Mouse (Mus musculus): ENCODE data around the gene Rbm19. TPM values are rescaled to one million over a fixed set of nuclear protein-coding genes. Genes with fewer than 3 reads are reported as not detected.
A peak's percentile ranks its signal among the peaks of the same experiment; 100 is the strongest.

Gene Rbm19
- polyA plus RNA-seq, 1 experiment from 2014 or later = 37.5 TPM

DNA sequence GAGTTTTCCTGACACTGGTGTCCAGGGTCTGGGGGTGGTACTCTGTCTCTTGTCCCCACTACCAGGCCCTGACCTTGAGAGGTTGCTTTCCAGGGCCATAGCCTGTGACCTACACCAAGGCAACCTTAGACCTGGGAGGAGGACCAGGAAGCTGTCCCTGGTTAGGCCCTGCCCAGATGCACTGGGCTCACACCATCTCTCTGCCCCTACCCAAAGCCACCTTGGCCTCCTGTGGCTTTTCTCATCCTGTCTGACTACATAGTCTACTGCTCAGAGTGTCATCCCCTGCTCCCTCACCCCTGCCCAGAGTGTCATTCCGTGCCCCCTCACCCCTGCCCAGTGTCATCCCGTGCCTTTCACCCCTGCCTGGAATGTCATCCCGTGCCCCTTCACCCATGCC lies 19.6 kb downstream of the Rbm19 start:
- Histone ChIP-seq H3K27me3 (replicated peaks; ENCODE audit: low read depth, poor library complexity, severe bottlenecking) (no peaks in the 10 kb centered on the region), H3K9me3 (no peaks in the 10 kb centered on the region), H3K4me1 (peaks cover 14% of the 10 kb centered on the region), H3K27ac (replicated peaks) (peak overlapping the region; percentile 65), H3K36me3 (replicated peaks) (peaks cover 80% of the 10 kb centered on the region), H3K4me3 (no peak overlapping the region)
- DNase-seq (ENCODE audit: low spot score) = no peak
- 68% methylated on average over 3 of the region's 3 CpGs for WGBS

GRCm38 (mm10) chr5:120136236-120136675 lies 20.0 kb downstream of the Rbm19 start:
- no peak for DNase-seq (ENCODE audit: low spot score)
- Histone ChIP-seq H3K27ac (replicated peaks) (peak overlapping the region; percentile 65; the same call in 1 of the 2 replicates), H3K4me3 (no peak overlapping the region), H3K27me3 (replicated peaks; ENCODE audit: low read depth, poor library complexity, severe bottlenecking) (no peaks in the 10 kb centered on the region), H3K36me3 (replicated peaks) (peaks cover 80% of the 10 kb centered on the region), H3K9me3 (no peaks in the 10 kb centered on the region), H3K4me1 (peaks cover 10% of the 10 kb centered on the region)
- 50% methylated on average over 10 of the region's 10 CpGs for WGBS

DNA sequence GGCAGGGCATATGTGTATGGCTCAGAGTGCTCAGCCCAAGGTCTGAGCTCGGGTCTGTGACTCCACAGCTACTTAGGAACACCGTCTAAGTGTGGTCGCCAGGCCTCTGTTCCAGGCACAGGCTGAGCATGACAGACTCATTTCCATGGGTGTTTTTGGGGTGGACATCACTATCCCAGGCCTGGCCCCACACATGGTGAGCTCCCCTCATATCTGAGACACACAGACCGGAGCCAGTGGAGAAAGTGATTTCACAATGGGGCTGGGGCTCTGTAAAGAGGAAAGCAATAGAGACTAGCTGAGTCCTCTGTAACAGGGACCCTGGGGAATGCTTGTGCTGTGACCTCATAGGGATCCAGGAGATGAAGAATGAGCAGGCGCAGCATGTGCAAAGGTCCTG lies 20.8 kb downstream of the Rbm19 start:
- 90% methylated on average over 5 of the region's 5 CpGs for WGBS
- DNase-seq (ENCODE audit: low spot score) = no peak
- Histone ChIP-seq H3K9me3 (no peaks in the 10 kb centered on the region), H3K36me3 (replicated peaks) (peaks cover 80% of the 10 kb centered on the region), H3K4me1 (peaks cover 9% of the 10 kb centered on the region), H3K27ac (replicated peaks) (peak overlapping the region; percentile 65; the same call in 1 of the 2 replicates), H3K4me3 (no peak overlapping the region), H3K27me3 (replicated peaks; ENCODE audit: low read depth, poor library complexity, severe bottlenecking) (no peaks in the 10 kb centered on the region)

- Histone ChIP-seq H3K4me3 (peak overlapping the region; percentile 21; the same call in 1 of the 2 replicates), H3K36me3 (replicated peaks) (peaks cover 80% of the 10 kb centered on the region), H3K9me3 (no peaks in the 10 kb centered on the region), H3K27me3 (replicated peaks; ENCODE audit: low read depth, poor library complexity, severe bottlenecking) (no peaks in the 10 kb centered on the region), H3K27ac (replicated peaks) (peak overlapping the region; percentile 20), H3K4me1 (peaks cover 9% of the 10 kb centered on the region)
- whole genome bisulfite sequencing = 96% methylated on average over 1 of the region's 1 CpGs
- DNase-seq (ENCODE audit: low spot score) = no peak
These were observed 21.6 kb downstream of the Rbm19 start for GRCm38 (mm10) chr5:120137846-120138245.

- Histone ChIP-seq H3K36me3 (replicated peaks) (peaks cover 80% of the 10 kb centered on the region), H3K9me3 (no peaks in the 10 kb centered on the region), H3K27ac (replicated peaks) (peak overlapping the region; percentile 20), H3K4me1 (peaks cover 9% of the 10 kb centered on the region), H3K4me3 (0 out of 2 replicates have a peak overlapping the region, but pooled peaks have one; percentile 21), H3K27me3 (replicated peaks; ENCODE audit: low read depth, poor library complexity, severe bottlenecking) (no peaks in the 10 kb centered on the region)
- DNase-seq (ENCODE audit: low spot score) = no peak
- WGBS = 88% methylated on average over 3 of the region's 3 CpGs
These were observed 22.1 kb downstream of the Rbm19 start for GRCm38 (mm10) chr5:120138406-120138805.

DNA sequence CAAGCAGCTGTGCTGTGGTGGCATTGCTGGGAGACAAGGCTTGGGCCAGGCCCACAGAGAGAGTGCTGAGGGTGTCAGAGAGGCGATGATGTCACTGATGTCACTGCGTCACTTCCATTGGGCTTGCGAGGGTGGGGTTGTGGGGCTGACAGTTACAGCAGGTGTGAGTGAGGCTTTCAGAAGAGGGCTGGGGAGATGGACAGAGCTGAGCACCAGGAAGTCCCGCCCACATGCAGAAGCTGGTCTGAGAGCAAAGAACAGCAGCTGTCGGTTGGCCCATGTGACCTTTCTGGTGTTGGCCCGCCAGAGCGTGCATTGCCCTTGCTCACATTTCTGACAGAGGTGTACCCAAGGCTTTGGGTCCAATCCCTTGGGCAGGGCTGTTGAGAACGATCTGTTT lies 23.0 kb downstream of the Rbm19 start:
- no peak overlapping the region for H3K4me3 ChIP-seq
- peaks cover 81% of the 10 kb centered on the region for H3K36me3 ChIP-seq (replicated peaks)
- H3K9me3 ChIP-seq = no peaks in the 10 kb centered on the region
- H3K27ac ChIP-seq (replicated peaks) = no peak overlapping the region
- H3K4me1 ChIP-seq = peaks cover 9% of the 10 kb centered on the region
- DNase-seq (ENCODE audit: low spot score) = peak; percentile 21
- 64% methylated on average over 8 of the region's 8 CpGs for WGBS
- H3K27me3 ChIP-seq (replicated peaks; ENCODE audit: low read depth, poor library complexity, severe bottlenecking) = no peaks in the 10 kb centered on the region

DNA sequence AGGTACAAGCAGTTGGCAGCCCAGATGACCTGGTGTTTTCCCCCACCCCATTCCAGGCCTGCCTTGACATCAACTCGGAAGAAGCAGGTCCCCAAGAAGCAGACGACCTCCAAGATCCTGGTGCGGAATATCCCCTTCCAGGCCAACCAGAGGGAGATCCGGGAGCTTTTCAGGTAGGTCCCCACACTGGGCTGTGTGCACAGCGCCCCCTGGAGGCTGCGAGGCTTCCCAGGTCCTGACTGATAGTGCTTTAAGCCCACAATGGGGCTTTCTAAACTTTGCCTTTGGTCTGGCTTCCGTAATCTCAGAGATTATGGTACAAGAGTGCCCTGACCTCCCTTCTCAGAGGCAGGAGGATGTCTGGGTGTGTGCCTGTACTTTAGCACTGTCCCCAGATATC lies 27.7 kb downstream of the Rbm19 start:
- WGBS = 58% methylated on average over 7 of the region's 7 CpGs
- Histone ChIP-seq H3K4me3 (no peak overlapping the region), H3K4me1 (peaks cover 26% of the 10 kb centered on the region), H3K27me3 (replicated peaks; ENCODE audit: low read depth, poor library complexity, severe bottlenecking) (no peaks in the 10 kb centered on the region), H3K27ac (replicated peaks) (no peak overlapping the region), H3K36me3 (replicated peaks) (peaks cover 67% of the 10 kb centered on the region), H3K9me3 (no peaks in the 10 kb centered on the region)
- DNase-seq (ENCODE audit: low spot score) = peak; percentile 50

DNA sequence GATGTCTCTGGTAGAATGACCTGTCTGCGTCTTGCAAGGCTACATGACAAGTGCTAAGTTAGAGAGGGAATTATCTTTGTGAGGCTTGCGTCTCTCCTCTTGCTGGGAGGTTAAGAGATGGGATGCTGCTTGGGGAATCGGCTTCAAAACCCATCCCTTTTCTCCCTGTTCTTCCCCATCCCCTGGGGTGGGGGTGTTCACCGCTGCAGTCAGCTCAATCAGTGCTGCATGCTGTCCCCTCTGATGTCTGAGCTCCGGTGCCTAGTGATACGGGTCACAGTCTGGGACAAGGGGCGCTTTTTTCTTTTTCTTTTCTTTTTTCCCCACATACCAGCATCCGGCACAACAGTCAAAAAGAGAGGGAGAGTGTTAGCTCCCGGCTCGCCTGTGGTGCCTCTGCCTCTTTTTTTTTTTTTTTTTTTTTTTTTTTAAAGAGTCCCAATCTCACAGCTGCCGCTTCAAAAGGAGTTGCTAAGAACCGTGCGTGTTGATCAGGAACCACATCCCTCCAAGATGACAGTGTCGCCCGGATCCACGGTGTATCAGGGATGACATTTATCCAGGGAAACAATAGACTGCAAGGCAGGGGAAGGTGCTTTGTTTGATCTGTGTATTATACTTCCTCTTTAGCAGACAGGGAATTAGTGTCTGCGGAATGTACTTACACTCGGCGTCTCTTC lies 29.2 kb downstream of the Rbm19 start:
- 68% methylated on average over 19 of the region's 19 CpGs for WGBS
- Histone ChIP-seq H3K4me1 (peaks cover 26% of the 10 kb centered on the region), H3K36me3 (replicated peaks) (peaks cover 76% of the 10 kb centered on the region), H3K9me3 (no peaks in the 10 kb centered on the region), H3K27ac (replicated peaks) (peak overlapping the region; percentile 66), H3K4me3 (no peak overlapping the region), H3K27me3 (replicated peaks; ENCODE audit: low read depth, poor library complexity, severe bottlenecking) (no peaks in the 10 kb centered on the region)
- no peak for DNase-seq (ENCODE audit: low spot score)

GRCm38 (mm10) chr5:120146051-120146385 lies 29.8 kb downstream of the Rbm19 start:
- H3K27me3 ChIP-seq (replicated peaks; ENCODE audit: low read depth, poor library complexity, severe bottlenecking) = no peaks in the 10 kb centered on the region
- no peaks in the 10 kb centered on the region for H3K9me3 ChIP-seq
- H3K4me1 ChIP-seq = peaks cover 26% of the 10 kb centered on the region
- 43% methylated on average over 11 of the region's 11 CpGs for WGBS
- no peak overlapping the region for H3K4me3 ChIP-seq
- peak; percentile 82 for DNase-seq (ENCODE audit: low spot score)
- H3K27ac ChIP-seq (replicated peaks) = peak overlapping the region; percentile 66
- H3K36me3 ChIP-seq (replicated peaks) = peaks cover 74% of the 10 kb centered on the region

- Histone ChIP-seq H3K4me1 (peaks cover 26% of the 10 kb centered on the region), H3K27me3 (replicated peaks; ENCODE audit: low read depth, poor library complexity, severe bottlenecking) (no peaks in the 10 kb centered on the region), H3K27ac (replicated peaks) (peak overlapping the region; percentile 66), H3K4me3 (no peak overlapping the region), H3K36me3 (replicated peaks) (peaks cover 69% of the 10 kb centered on the region), H3K9me3 (no peaks in the 10 kb centered on the region)
- peak; percentile 55 for DNase-seq (ENCODE audit: low spot score)
- WGBS = 50% methylated on average over 3 of the region's 3 CpGs
These were observed 30.6 kb downstream of the Rbm19 start for GRCm38 (mm10) chr5:120146909-120147308.

- Histone ChIP-seq H3K9me3 (no peaks in the 10 kb centered on the region), H3K36me3 (replicated peaks) (peaks cover 67% of the 10 kb centered on the region), H3K27me3 (replicated peaks; ENCODE audit: low read depth, poor library complexity, severe bottlenecking) (no peaks in the 10 kb centered on the region), H3K4me3 (no peak overlapping the region), H3K4me1 (peaks cover 26% of the 10 kb centered on the region), H3K27ac (replicated peaks) (peak overlapping the region; percentile 66; the same call in 1 of the 2 replicates)
- 93% methylated on average over 9 of the region's 9 CpGs for WGBS
- no peak for DNase-seq (ENCODE audit: low spot score)
These were observed 32.0 kb downstream of the Rbm19 start for GRCm38 (mm10) chr5:120148246-120148645.

DNA sequence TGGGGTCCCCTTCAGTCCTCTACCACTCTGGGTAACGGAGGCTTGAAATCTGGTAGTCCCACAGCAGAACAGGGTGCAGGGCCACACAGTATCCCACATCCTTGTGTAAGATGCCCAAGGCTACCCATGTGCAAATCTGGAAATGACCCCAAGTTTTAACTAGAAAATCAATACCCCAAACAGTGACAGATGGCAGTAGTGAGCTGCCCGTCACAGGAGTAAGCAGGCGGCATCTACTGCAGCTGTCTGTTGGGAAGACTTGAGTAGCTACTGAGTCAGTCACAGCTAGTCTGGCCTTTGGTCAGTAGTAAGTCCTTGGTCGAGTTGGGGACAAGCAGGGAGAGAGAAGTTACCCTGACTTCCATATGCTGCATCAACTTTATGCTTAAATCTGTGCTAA lies 34.9 kb downstream of the Rbm19 start:
- Histone ChIP-seq H3K9me3 (no peaks in the 10 kb centered on the region), H3K36me3 (replicated peaks) (peaks cover 51% of the 10 kb centered on the region), H3K4me1 (peaks cover 25% of the 10 kb centered on the region), H3K27ac (replicated peaks) (no peak overlapping the region), H3K4me3 (no peak overlapping the region), H3K27me3 (replicated peaks; ENCODE audit: low read depth, poor library complexity, severe bottlenecking) (no peaks in the 10 kb centered on the region)
- DNase-seq (ENCODE audit: low spot score) = no peak
- 76% methylated on average over 4 of the region's 4 CpGs for WGBS

- H3K27me3 ChIP-seq (replicated peaks; ENCODE audit: low read depth, poor library complexity, severe bottlenecking) = no peaks in the 10 kb centered on the region
- 91% methylated on average over 3 of the region's 3 CpGs for WGBS
- no peak for DNase-seq (ENCODE audit: low spot score)
- peaks cover 11% of the 10 kb centered on the region for H3K4me1 ChIP-seq
- H3K4me3 ChIP-seq = no peak overlapping the region
- H3K9me3 ChIP-seq = no peaks in the 10 kb centered on the region
- H3K27ac ChIP-seq (replicated peaks) = no peak overlapping the region
- H3K36me3 ChIP-seq (replicated peaks) = peaks cover 46% of the 10 kb centered on the region
These were observed 36.9 kb downstream of the Rbm19 start for GRCm38 (mm10) chr5:120153140-120153539.
